Mouse (Mus musculus): ENCODE results near the gene Fstl1. TPM values are rescaled to one million over a fixed set of nuclear protein-coding genes. Genes with fewer than 3 reads are reported as not detected.

Gene Fstl1
- polyA plus RNA-seq, 1 experiment from 2014 or later: 327 TPM

DNA sequence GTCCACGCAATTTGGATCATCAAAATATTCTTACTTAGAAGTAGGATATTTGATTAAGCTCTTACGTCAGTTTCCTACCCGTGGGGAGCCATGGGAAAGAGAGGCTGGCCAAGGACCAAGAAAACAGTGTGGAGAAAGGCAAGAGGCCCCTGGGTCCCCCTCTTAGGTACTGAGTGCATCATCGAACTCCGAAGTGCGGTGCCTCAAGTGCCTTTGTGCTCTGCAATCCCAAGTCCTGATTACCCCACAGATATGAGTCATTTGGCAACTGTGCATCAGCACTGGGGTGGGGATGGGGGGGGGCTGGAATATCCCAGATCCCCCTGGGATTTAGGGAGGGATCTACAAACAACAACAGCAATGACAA, 12.3 kb downstream of the Fstl1 start:
- 33% methylated on average over 6 of the region's 6 CpGs for WGBS
- peaks cover 48% of the 10 kb centered on the region for H3K4me1 ChIP-seq
- peak overlapping the region; percentile 42; the same call in 1 of the 2 replicates for H3K4me2 ChIP-seq
- no peaks in the 10 kb centered on the region for H3K9me3 ChIP-seq
- H3K36me3 ChIP-seq: no peaks in the 10 kb centered on the region
- no peaks in the 10 kb centered on the region for H3K27me3 ChIP-seq (replicated peaks)
- peak overlapping the region; percentile 96 for H3K27ac ChIP-seq
- no peak overlapping the region for H3K9ac ChIP-seq
- no peak overlapping the region for H3K4me3 ChIP-seq (replicated peaks)
- ATAC-seq (ENCODE audit: insufficient read depth, low FRiP score, low read depth): no peak

DNA sequence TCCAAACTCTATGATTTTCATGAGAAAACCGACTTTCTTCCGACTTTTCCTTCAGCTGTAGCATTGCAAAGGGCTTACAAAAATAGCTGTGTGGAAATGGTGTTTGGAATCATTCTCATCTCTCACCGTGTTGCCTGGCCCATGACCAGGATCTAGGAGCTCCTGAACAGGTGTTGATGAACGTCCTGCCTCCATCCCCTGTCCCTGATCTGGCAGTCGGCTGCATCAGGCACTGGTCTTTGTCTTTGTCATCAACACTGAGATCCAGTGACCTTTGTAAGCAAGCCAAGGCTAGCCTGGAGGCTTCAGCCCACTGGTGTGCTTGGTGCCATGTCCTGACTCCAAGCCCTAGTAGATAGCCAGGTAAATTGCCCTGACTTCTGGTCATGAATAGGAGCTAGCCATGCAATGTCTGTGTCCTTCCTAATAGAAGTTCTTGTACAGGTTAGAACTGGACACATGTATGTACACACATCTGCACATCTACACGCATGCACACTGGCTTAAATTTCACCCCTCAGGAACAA, 12.8 kb downstream of the Fstl1 start:
- peak overlapping the region; percentile 96; the same call in 1 of the 2 replicates for H3K27ac ChIP-seq
- 65% methylated on average over 6 of the region's 6 CpGs for WGBS
- H3K27me3 ChIP-seq (replicated peaks): no peaks in the 10 kb centered on the region
- no peak overlapping the region for H3K9ac ChIP-seq
- no peak for ATAC-seq (ENCODE audit: insufficient read depth, low FRiP score, low read depth)
- H3K9me3 ChIP-seq: no peaks in the 10 kb centered on the region
- H3K4me2 ChIP-seq: no peak overlapping the region
- H3K4me1 ChIP-seq: peaks cover 48% of the 10 kb centered on the region
- no peak overlapping the region for H3K4me3 ChIP-seq (replicated peaks)
- H3K36me3 ChIP-seq: no peaks in the 10 kb centered on the region

DNA sequence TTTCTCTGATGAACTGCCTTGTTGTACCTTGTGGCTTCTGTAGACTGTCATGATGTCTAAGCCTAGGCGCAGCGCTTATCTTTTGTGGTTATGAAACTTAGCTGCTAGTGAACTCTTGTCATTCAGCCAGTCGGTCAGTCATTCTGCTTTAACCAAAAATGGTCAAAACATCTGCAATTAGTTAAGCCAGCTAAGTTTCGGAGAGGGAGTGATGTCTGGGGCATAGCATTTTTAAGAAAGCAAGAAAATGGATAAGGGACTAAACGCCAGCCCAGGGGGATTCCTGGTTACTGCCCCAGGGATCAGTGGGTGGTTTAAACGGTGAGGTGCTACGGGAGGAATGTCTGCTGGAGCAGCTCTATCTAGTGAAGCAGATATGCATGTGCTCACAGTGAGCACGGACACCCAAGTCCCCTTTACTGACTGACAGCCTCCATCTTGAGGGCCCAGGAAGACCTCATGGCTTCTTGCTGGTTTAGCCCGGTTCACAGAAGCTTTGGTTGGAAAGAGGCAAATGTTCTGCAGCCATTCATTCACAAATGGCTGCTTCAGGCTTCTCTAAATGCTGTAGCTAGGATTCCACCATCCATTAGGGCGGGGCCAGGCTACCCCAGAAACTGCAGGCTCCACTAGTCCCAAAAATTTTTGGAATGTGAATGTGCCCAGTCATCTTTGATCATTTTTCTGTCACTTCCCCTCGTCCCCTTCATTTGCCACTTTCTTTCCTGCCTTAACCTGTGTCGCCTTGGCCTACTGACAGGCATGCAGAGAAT, 13.5 kb downstream of the Fstl1 start:
- Histone ChIP-seq H3K27ac (no peak overlapping the region), H3K4me1 (peaks cover 48% of the 10 kb centered on the region)
- WGBS: 68% methylated on average over 12 of the region's 12 CpGs

DNA sequence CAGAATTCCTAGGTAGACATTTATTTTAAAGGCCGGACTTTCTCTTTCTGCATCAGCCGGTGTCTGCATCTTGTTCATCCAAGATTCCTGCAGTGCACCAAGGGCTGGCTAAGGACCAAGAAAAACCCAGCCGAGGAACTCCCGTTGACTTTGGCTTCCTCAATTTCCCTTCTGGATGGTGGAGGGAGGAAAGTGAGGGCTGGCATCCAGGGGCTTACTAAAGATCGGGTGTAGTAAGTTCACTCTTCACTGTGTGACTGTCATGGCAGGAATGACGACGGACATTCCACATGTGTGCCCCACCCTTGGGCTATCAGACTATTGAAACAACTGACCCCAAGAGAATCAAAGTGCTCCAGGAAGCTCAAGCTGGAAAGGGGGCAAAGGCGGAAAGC, 14.1 kb downstream of the Fstl1 start:
- H3K4me2 ChIP-seq: no peak overlapping the region
- H3K4me3 ChIP-seq (replicated peaks): no peak overlapping the region
- ATAC-seq (ENCODE audit: insufficient read depth, low FRiP score, low read depth): no peak
- WGBS: 71% methylated on average over 8 of the region's 8 CpGs
- no peaks in the 10 kb centered on the region for H3K27me3 ChIP-seq (replicated peaks)
- peaks cover 48% of the 10 kb centered on the region for H3K4me1 ChIP-seq
- H3K9ac ChIP-seq: no peak overlapping the region
- peaks cover 2% of the 10 kb centered on the region for H3K36me3 ChIP-seq
- no peaks in the 10 kb centered on the region for H3K9me3 ChIP-seq
- no peak overlapping the region for H3K27ac ChIP-seq

More for the DNA sequence above, 13.5 kb downstream of the Fstl1 start:
- no peak for ATAC-seq (ENCODE audit: insufficient read depth, low FRiP score, low read depth)
- no peaks in the 10 kb centered on the region for H3K9me3 ChIP-seq
- no peaks in the 10 kb centered on the region for H3K27me3 ChIP-seq (replicated peaks)
- H3K4me3 ChIP-seq (replicated peaks): no peak overlapping the region
- no peak overlapping the region for H3K4me2 ChIP-seq
- H3K9ac ChIP-seq: no peak overlapping the region
- H3K36me3 ChIP-seq: no peaks in the 10 kb centered on the region

DNA sequence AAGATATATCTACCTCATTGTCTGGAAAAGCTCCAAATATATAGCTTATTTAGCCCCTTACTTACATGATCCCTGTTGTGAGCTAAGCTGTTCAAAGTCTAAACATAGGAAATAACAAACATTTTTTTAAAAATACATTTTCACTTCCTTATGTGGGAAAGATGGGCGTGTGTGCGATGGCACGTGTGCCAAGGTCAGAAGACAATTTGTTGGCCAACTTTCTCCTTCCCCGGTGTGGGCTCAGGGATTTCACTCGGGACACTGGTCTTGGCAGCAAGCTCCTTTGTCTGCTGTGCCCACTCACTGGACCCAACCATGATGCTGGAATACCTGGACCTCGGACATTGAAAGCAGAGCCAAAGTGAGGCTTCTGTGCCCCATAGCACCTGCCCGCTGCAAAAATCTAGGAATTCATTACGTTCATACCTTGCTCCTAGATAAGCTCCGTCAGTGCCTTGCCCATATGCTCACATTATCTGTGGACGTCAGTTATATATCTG, 19.0 kb downstream of the Fstl1 start:
- H3K27me3 ChIP-seq (replicated peaks): no peaks in the 10 kb centered on the region

DNA sequence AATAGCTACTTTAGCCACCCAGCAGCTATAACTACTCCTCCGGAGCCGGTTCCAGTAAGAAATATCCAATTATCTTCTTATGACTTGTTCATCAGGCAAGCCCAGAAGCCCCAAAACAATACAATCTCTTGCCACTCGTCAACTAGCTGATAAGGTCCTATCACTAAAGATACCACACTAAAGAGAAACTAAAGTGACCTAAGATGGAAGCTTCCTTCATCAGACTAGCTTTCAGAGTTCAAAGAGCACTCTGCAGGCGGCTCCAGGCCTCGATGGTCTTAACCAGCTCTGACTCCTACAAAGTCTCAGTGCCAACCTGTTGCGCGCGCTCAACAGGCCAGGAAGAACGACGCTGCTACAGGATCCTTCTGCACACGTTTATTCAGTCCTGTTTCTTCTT, 19.6 kb downstream of the Fstl1 start:
- Histone ChIP-seq H3K9ac (no peak overlapping the region), H3K27me3 (replicated peaks) (no peaks in the 10 kb centered on the region), H3K27ac (no peak overlapping the region), H3K4me3 (replicated peaks) (no peak overlapping the region), H3K4me1 (no peaks in the 10 kb centered on the region), H3K4me2 (no peak overlapping the region), H3K9me3 (no peaks in the 10 kb centered on the region), H3K36me3 (peaks cover 13% of the 10 kb centered on the region)
- WGBS: 85% methylated on average over 11 of the region's 11 CpGs
- ATAC-seq (ENCODE audit: insufficient read depth, low FRiP score, low read depth): no peak

More for the DNA sequence above, 19.0 kb downstream of the Fstl1 start:
- 0 out of 2 replicates have a peak, but pooled peaks cover 3% of the 10 kb centered on the region for H3K4me1 ChIP-seq
- ATAC-seq (ENCODE audit: insufficient read depth, low FRiP score, low read depth): no peak
- WGBS: 90% methylated on average over 10 of the region's 10 CpGs
- H3K9ac ChIP-seq: no peak overlapping the region
- no peaks in the 10 kb centered on the region for H3K9me3 ChIP-seq
- no peak overlapping the region for H3K4me2 ChIP-seq
- no peak overlapping the region for H3K4me3 ChIP-seq (replicated peaks)
- H3K36me3 ChIP-seq: peaks cover 13% of the 10 kb centered on the region
- no peak overlapping the region for H3K27ac ChIP-seq

DNA sequence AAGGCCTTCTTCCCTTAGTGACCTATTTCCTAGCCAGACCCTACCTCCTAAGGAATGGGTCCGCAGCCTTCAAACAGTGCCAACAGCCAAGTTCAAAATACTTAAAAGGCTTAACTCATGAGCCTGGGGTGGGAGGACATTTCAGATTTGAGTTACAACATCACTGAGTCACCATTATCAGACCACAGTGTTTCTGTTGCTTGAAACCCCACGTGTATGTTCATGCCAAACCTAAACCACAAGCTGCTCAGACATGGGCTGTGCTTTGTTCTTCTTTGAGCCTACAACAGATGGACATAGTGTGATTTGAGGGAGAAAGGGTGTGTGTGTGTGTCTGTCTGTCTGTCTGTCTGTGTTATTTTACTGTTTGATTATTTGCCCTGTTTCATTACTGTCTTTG, 24.4 kb downstream of the Fstl1 start:
- ATAC-seq (ENCODE audit: insufficient read depth, low FRiP score, low read depth): no peak

DNA sequence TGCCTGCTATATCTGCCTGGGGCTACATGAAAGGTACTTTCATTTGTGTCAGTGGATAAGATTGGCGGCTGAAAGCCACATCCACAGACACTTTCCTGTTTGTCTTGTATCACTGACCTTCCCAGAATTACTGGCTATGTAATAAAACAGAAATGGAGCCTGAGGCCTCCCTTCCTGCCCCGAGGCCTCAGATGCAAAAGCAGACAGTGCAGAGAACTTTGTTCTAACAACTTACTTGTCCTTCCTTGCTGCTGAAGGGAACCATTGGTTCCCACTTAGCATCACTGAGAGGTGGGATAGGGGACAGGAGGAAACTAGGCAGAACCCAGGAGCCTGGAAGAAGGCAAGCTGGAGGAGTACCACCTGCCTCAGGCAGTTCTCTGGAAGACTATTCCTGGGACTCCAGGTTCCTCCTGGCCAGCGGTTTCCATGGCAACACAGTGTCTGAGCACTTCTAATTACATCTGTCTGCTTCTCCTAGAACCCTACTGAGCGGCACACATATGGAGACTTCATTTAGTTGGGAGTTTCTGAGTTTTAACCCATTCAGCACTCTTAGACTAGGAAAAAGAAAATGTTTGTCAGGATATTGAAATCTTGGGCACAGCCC, 26.1 kb downstream of the Fstl1 start:
- WGBS: 72% methylated on average over 4 of the region's 4 CpGs
- H3K9me3 ChIP-seq: no peaks in the 10 kb centered on the region
- peaks cover 9% of the 10 kb centered on the region; the same call in 1 of the 2 replicates for H3K4me1 ChIP-seq
- no peak overlapping the region for H3K27ac ChIP-seq
- no peak for ATAC-seq (ENCODE audit: insufficient read depth, low FRiP score, low read depth)
- H3K9ac ChIP-seq: no peak overlapping the region
- H3K4me3 ChIP-seq (replicated peaks): no peak overlapping the region
- H3K27me3 ChIP-seq (replicated peaks): no peaks in the 10 kb centered on the region
- no peak overlapping the region for H3K4me2 ChIP-seq
- H3K36me3 ChIP-seq: peaks cover 26% of the 10 kb centered on the region; the same call in 1 of the 2 replicates

More for the DNA sequence above, 24.4 kb downstream of the Fstl1 start:
- Histone ChIP-seq H3K4me2 (no peak overlapping the region), H3K36me3 (peaks cover 26% of the 10 kb centered on the region; the same call in 1 of the 2 replicates), H3K27me3 (replicated peaks) (no peaks in the 10 kb centered on the region), H3K9ac (no peak overlapping the region), H3K27ac (no peak overlapping the region), H3K9me3 (no peaks in the 10 kb centered on the region), H3K4me3 (replicated peaks) (no peak overlapping the region), H3K4me1 (0 out of 2 replicates have a peak, but pooled peaks cover 5% of the 10 kb centered on the region)
- 80% methylated on average over 2 of the region's 2 CpGs for WGBS

DNA sequence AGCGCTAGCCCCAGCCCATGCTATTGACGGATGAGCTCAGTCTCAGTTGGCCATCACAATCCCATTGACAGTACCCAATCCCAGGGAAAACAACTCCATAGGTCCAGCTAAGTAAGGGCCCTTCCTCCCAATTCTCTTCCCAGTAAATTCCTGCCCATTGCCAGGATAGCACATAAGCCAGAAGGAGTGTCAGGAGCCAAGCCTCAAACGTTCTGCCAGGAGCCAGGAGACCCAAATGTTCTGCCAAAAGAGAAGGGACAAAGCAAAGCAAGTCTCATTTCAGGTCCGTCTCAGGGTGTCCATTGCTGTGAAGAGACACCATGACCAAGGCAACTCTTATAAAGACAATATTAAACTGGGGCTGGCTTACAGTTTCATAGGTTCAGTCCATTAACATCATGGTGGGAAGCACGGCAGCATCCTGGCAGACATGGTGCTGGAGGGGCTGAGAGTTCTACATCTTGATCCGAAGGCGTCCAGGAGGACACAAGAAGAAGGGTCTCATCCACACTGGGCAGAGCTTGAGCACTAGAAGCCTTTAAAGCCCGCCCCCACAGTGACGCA, 26.8 kb downstream of the Fstl1 start:
- no peak for ATAC-seq (ENCODE audit: insufficient read depth, low FRiP score, low read depth)
- peaks cover 14% of the 10 kb centered on the region; the same call in 1 of the 2 replicates for H3K4me1 ChIP-seq
- peaks cover 26% of the 10 kb centered on the region; the same call in 1 of the 2 replicates for H3K36me3 ChIP-seq
- H3K27me3 ChIP-seq (replicated peaks): no peaks in the 10 kb centered on the region
- no peak overlapping the region for H3K4me2 ChIP-seq
- WGBS: 94% methylated on average over 9 of the region's 9 CpGs
- no peak overlapping the region for H3K9ac ChIP-seq
- no peak overlapping the region for H3K27ac ChIP-seq
- H3K4me3 ChIP-seq (replicated peaks): no peak overlapping the region
- no peaks in the 10 kb centered on the region for H3K9me3 ChIP-seq

DNA sequence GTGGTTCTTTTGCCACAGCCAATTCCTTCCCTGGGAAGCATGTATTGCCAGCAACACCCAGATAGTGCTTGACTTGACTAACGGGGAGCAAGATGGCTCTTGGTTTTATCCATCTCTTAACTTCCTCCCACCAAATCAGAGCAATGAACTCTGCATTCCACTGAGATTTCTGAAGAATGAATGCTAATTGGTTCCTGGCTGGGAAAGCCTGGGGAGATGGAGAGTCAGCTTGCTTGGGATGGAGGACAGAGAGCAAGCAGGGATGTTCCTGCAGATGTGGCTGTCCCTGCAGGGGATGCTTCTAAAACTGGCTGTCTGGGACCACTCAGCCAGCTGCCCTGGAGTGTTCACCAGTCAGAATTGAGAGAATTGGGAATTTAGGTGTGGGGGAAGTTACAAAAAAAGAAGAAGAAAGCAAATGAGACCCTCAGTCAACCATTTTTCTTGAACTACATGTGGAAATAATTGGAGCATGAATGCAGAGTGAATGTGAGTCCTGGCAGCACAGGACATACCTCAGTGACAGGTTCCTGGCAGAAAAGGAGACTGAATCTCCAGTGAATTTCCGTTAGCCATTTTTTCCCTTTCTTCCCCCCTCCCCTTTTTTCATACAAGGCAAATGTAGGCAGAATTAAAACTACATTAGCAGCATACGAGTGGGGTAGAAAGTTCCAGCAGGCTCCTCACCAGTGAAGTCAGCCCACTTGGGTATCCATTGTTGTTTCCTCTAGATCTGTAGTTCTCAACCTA, 29.2 kb downstream of the Fstl1 start:
- 61% methylated on average over 3 of the region's 3 CpGs for WGBS

DNA sequence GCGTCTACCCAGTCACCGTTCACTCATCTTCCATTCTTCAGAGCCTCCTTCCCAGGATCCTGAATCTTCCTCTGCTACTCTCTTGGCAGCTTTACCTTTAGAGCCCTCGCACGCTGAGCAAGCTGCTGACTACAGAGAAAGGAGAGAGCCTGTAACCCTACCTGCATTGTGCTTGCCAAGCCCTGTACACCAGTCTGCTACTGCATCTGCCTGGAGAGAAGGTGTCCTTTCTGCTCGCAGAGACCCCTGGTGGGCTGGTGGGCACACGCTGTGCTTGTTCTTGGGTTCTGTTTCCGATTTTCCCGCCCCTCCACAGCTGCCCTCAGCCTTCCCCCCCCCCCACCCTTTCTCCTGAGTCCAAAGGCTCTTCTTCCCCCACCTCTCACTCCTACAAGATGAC, 30.6 kb downstream of the Fstl1 start:
- Histone ChIP-seq H3K4me2 (no peak overlapping the region), H3K36me3 (peaks cover 22% of the 10 kb centered on the region; the same call in 1 of the 2 replicates), H3K9me3 (no peaks in the 10 kb centered on the region), H3K4me3 (replicated peaks) (no peak overlapping the region), H3K4me1 (peaks cover 26% of the 10 kb centered on the region; the same call in 1 of the 2 replicates), H3K27ac (peak overlapping the region; percentile 31; the same call in 1 of the 2 replicates), H3K9ac (no peak overlapping the region), H3K27me3 (replicated peaks) (no peaks in the 10 kb centered on the region)
- ATAC-seq (ENCODE audit: insufficient read depth, low FRiP score, low read depth): no peak
- WGBS: 78% methylated on average over 8 of the region's 8 CpGs

More for the DNA sequence above, 29.2 kb downstream of the Fstl1 start:
- H3K36me3 ChIP-seq: peaks cover 22% of the 10 kb centered on the region; the same call in 1 of the 2 replicates
- H3K4me3 ChIP-seq (replicated peaks): no peak overlapping the region
- H3K9ac ChIP-seq: no peak overlapping the region
- H3K27ac ChIP-seq: peak overlapping the region; percentile 59
- no peaks in the 10 kb centered on the region for H3K9me3 ChIP-seq
- H3K27me3 ChIP-seq (replicated peaks): no peaks in the 10 kb centered on the region
- H3K4me1 ChIP-seq: peaks cover 20% of the 10 kb centered on the region; the same call in 1 of the 2 replicates
- no peak overlapping the region for H3K4me2 ChIP-seq
- ATAC-seq (ENCODE audit: insufficient read depth, low FRiP score, low read depth): no peak

All from stomach, embryonic 15.5 days (tissue).